ENCODE assay signal across 14 mouse cellular contexts in the genomic region with DNA sequence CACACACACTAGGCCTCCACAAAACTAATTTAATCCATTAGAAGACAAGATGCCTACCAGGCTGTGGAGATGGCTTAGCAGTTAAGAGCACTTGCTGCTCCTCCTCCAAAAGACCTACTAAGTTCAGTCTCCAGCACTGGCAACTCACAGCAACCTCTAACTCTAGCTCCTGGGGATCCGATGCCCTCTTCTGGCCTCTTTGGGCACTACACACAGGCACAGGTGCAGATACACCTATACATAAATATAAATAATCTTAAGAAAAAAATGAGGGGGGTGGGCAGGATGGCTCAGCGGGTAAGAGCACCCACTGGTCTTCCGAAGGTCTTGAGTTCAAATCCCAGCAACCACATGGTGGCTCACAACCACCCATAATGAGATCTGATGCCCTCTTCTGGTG. TPM values are rescaled to one million over a fixed set of nuclear protein-coding genes. Genes with fewer than 3 reads are reported as not detected.
DNase-seq lines count a peak whose midpoint lies in the region; ATAC-seq and TF ChIP-seq lines count a peak whose summit lies in the region.
"Had no signal": no experiment of that assay in that cellular context is flagged by ENCODE, and none has a peak within 500 bp of the region (broad histone marks: within the 10 kb centered on the region; RNA-seq: fewer than 3 reads in every experiment).

No protein-coding gene starts in this region.

- no peak for TF ChIP-seq POLR2A in liver, adult 2 months (IDR thresholded peaks at IDR 0.05; ENCODE audit: extremely low read depth, insufficient read depth, low read length)

- H3K4me3 ChIP-seq in liver, adult 2 months (ENCODE audit: insufficient read depth, low read depth, low read length): no peak overlapping the region
- H3K4me3 ChIP-seq in liver, embryonic 11.5 days (ENCODE audit: low read depth, low read length): no peak overlapping the region
- H3K4me3 ChIP-seq: embryonic facial prominence, embryonic 12.5 days; hindbrain, embryonic 12.5 days; neural tube, embryonic 15.5 days had no signal

- peaks cover 20% of the 10 kb centered on the region for H3K4me1 ChIP-seq in liver, adult 2 months (ENCODE audit: control insufficient read depth, insufficient read depth, low read length)
- H3K4me1 ChIP-seq in liver, embryonic 11.5 days (replicated peaks; ENCODE audit: control insufficient read depth, insufficient read depth, low read length): peaks cover 9% of the 10 kb centered on the region

- peaks cover 10% of the 10 kb centered on the region for H3K27me3 ChIP-seq in liver, adult 2 months (ENCODE audit: control insufficient read depth, insufficient read depth, low read length)
- peaks cover 49% of the 10 kb centered on the region for H3K27me3 ChIP-seq in liver, embryonic 11.5 days (replicated peaks; ENCODE audit: control insufficient read depth, insufficient read depth, low read length)

- no peaks in the 10 kb centered on the region for H3K79me2 ChIP-seq in liver, adult 2 months (ENCODE audit: control insufficient read depth, insufficient read depth, low read length)

- no peaks in the 10 kb centered on the region for H3K9me3 ChIP-seq in liver, embryonic 11.5 days (ENCODE audit: control insufficient read depth, low read length)
- H3K9me3 ChIP-seq: embryonic facial prominence, embryonic 12.5 days; hindbrain, embryonic 12.5 days; neural tube, embryonic 15.5 days had no signal

- H3K4me2 ChIP-seq in liver, embryonic 11.5 days: no peak overlapping the region
- H3K4me2 ChIP-seq: embryonic facial prominence, embryonic 12.5 days; hindbrain, embryonic 12.5 days; neural tube, embryonic 15.5 days had no signal

- ATAC-seq in liver, embryonic 11.5 days (replicated peaks; ENCODE audit: low FRiP score): no peak
- peak; percentile 53; the same call in 1 of the 2 replicates for ATAC-seq in megakaryocyte progenitor cell, adult 5-6 weeks (replicated peaks; ENCODE audit: poor library complexity)

- TF ChIP-seq CTCF in liver, adult 2 months (IDR thresholded peaks at IDR 0.05; ENCODE audit: low read depth, low read length): peak; percentile 56; the same call in 1 of the 2 replicates

- no peaks in the 10 kb centered on the region for H3K36me3 ChIP-seq in liver, adult 2 months (ENCODE audit: control insufficient read depth, insufficient read depth, low read length)
- H3K36me3 ChIP-seq in liver, embryonic 11.5 days (ENCODE audit: control insufficient read depth, insufficient read depth, low read length): no peaks in the 10 kb centered on the region
- H3K36me3 ChIP-seq: embryonic facial prominence, embryonic 12.5 days; hindbrain, embryonic 12.5 days had no signal

- H3K9ac ChIP-seq in liver, adult 2 months (ENCODE audit: low read depth, low read length): no peak overlapping the region
- H3K9ac ChIP-seq in liver, embryonic 11.5 days (ENCODE audit: low read depth, low read length): no peak overlapping the region
- H3K9ac ChIP-seq: embryonic facial prominence, embryonic 12.5 days; hindbrain, embryonic 12.5 days; neural tube, embryonic 15.5 days had no signal

- 44% methylated on average over 3 of the region's 3 CpGs for WGBS in liver, adult 2 months
- 22% methylated on average over 3 of the region's 3 CpGs for WGBS in liver, embryonic 11.5 days

- peak; percentile 72 for DNase-seq in cerebellum, adult 9-10 months
- DNase-seq in cerebellum, adult 11 months: no peak
- no peak for DNase-seq in liver, adult 2 months (ENCODE audit: extremely low read depth, low read depth, low spot score)
- DNase-seq in liver, embryonic 11.5 days (ENCODE audit: low spot score): no peak
- peak; percentile 65 for DNase-seq in ES-CJ7 (ENCODE audit: low read depth, low spot score)
- DNase-seq in frontal cortex, postnatal 10 days (ENCODE audit: low spot score in 2 of 2): no peak
- DNase-seq in adrenal gland, postnatal 14 days: no peak
- DNase-seq: spleen, adult 18-20 months had no signal

- no peak overlapping the region for H3K27ac ChIP-seq in liver, adult 2 months (replicated peaks; ENCODE audit: insufficient read depth, low read depth, low read length)
- H3K27ac ChIP-seq in liver, embryonic 11.5 days (ENCODE audit: low read depth, low read length): no peak overlapping the region
- H3K27ac ChIP-seq: embryonic facial prominence, embryonic 12.5 days; hindbrain, embryonic 12.5 days; macrophage; neural tube, embryonic 15.5 days had no signal

RNA-seq across cellular contexts. Expression of a gene that starts 2.0 kb away (rescaled TPM):
- 0.07 TPM in 1 of 2 replicates, not detected in the other for total RNA-seq in liver, adult 2 months (2014; rRNA removed)
- polyA plus RNA-seq in liver, adult 2 months (2012; rRNA removed): 0.05 TPM in 1 of 2 replicates, not detected in the other
- polyA plus RNA-seq in liver, embryonic 11.5 days (2014; fragmentation: Nextera tagmentation; extraction: Ambion mirVana): 0.18 and 0.38 TPM in 2 replicates
- total RNA-seq in megakaryocyte progenitor cell, adult 5-6 weeks (2015): not detected in 2 replicates
- not detected in 2 replicates for total RNA-seq in megakaryocyte progenitor cell, adult 5-6 weeks (2017)
- total RNA-seq in adrenal gland, postnatal 14 days (2021): 0.93 TPM in 1 of 2 replicates, not detected in the other
- polyA plus RNA-seq: macrophage had no signal

RNA-seq across cellular contexts. Expression of a gene that starts 5.4 kb away (rescaled TPM):
- 26.2 and 28.1 TPM in 2 replicates for total RNA-seq in liver, adult 2 months (2014; rRNA removed)
- 38.7 and 40.3 TPM in 2 replicates for polyA plus RNA-seq in liver, adult 2 months (2012; rRNA removed)
- polyA plus RNA-seq in liver, embryonic 11.5 days (2014; fragmentation: Nextera tagmentation; extraction: Ambion mirVana): 51.9 and 54.7 TPM in 2 replicates
- 13.4 and 14.1 TPM in 2 replicates for total RNA-seq in megakaryocyte progenitor cell, adult 5-6 weeks (2015)
- 43.1 and 56.3 TPM in 2 replicates for total RNA-seq in megakaryocyte progenitor cell, adult 5-6 weeks (2017)
- total RNA-seq in adrenal gland, postnatal 14 days (2021): 43.0 and 45.0 TPM in 2 replicates

RNA-seq across cellular contexts. Expression of a gene that starts 6.0 kb away (rescaled TPM):
- 12.3 and 14.0 TPM in 2 replicates for total RNA-seq in liver, adult 2 months (2014; rRNA removed)
- 52.6 and 61.1 TPM in 2 replicates for polyA plus RNA-seq in liver, adult 2 months (2012; rRNA removed)
- 18.2 and 18.9 TPM in 2 replicates for polyA plus RNA-seq in liver, embryonic 11.5 days (2014; fragmentation: Nextera tagmentation; extraction: Ambion mirVana)
- total RNA-seq in megakaryocyte progenitor cell, adult 5-6 weeks (2015): 9.4 and 13.1 TPM in 2 replicates
- total RNA-seq in megakaryocyte progenitor cell, adult 5-6 weeks (2017): 14.0 and 20.3 TPM in 2 replicates
- total RNA-seq in adrenal gland, postnatal 14 days (2021): 43.0 and 43.3 TPM in 2 replicates

RNA-seq across cellular contexts. Expression of a gene that starts 11.1 kb away (rescaled TPM):
- not detected in 2 replicates for total RNA-seq in liver, adult 2 months (2014; rRNA removed)
- not detected in 2 replicates for polyA plus RNA-seq in liver, adult 2 months (2012; rRNA removed)
- polyA plus RNA-seq in liver, embryonic 11.5 days (2014; fragmentation: Nextera tagmentation; extraction: Ambion mirVana): 0.49 and 0.91 TPM in 2 replicates
- total RNA-seq in megakaryocyte progenitor cell, adult 5-6 weeks (2015): 1.3 and 2.1 TPM in 2 replicates
- 0.67 and 0.98 TPM in 2 replicates for total RNA-seq in megakaryocyte progenitor cell, adult 5-6 weeks (2017)
- total RNA-seq in adrenal gland, postnatal 14 days (2021): 0.53 TPM in 1 of 2 replicates, not detected in the other
- total RNA-seq: adrenal gland, postnatal 36 days had no signal
- polyA plus RNA-seq: hindbrain, embryonic 12.5 days; macrophage had no signal

RNA-seq across cellular contexts. Expression of a gene that starts 14.7 kb away (rescaled TPM):
- total RNA-seq in liver, adult 2 months (2014; rRNA removed): 25.9 and 27.7 TPM in 2 replicates
- 36.6 and 40.6 TPM in 2 replicates for polyA plus RNA-seq in liver, adult 2 months (2012; rRNA removed)
- polyA plus RNA-seq in liver, embryonic 11.5 days (2014; fragmentation: Nextera tagmentation; extraction: Ambion mirVana): 4.1 and 5.9 TPM in 2 replicates
- total RNA-seq in megakaryocyte progenitor cell, adult 5-6 weeks (2015): 8.5 and 10.2 TPM in 2 replicates
- total RNA-seq in megakaryocyte progenitor cell, adult 5-6 weeks (2017): 23.9 and 27.5 TPM in 2 replicates
- 63.2 and 67.0 TPM in 2 replicates for total RNA-seq in adrenal gland, postnatal 14 days (2021)

Comparison
In these comparisons a context has a peak if more than half of its experiments do, and no peak if none do; other contexts are left out.
1. DNase-seq: peak in cerebellum, adult 9-10 months (single experiment) and ES-CJ7 (single experiment); none in cerebellum, adult 11 months (single experiment), liver, adult 2 months (single experiment), liver, embryonic 11.5 days (single experiment), frontal cortex, postnatal 10 days (0 of 2) and adrenal gland, postnatal 14 days (single experiment).